Mouse (Mus musculus) olfactory bulb, adult 2 months (tissue): ENCODE measurements at regions not wholly inside any gene's neighbourhood (a gene's known extent, or its start where the extent isn't known, plus 50 kb on each side); places are given as distances from the start of the nearest gene placed in this dataset.

Experiments
- H3K27ac ChIP-seq: fragments of 200-500 bp; 2 replicates; pipeline ENCODE4 v1.5.1; 2012; ENCODE audit warnings: low read depth, low read length; ENCODE audit not compliant: insufficient read depth
- H3K4me1 ChIP-seq: fragments of 200-500 bp; 2 replicates; pipeline ENCODE4 v1.6.1; 2012; ENCODE audit warnings: low read length; ENCODE audit not compliant: control insufficient read depth, insufficient read depth
- H3K4me3 ChIP-seq: fragments of 200-500 bp; 2 replicates; pipeline ENCODE4 v1.5.1; 2012; ENCODE audit warnings: mild to moderate bottlenecking, low read depth, low read length, moderate library complexity; ENCODE audit not compliant: insufficient read depth
- CTCF ChIP-seq: fragments of 200-500 bp; IDR thresholded peaks from 2 replicates; pipeline ENCODE4 v1.5.1; 2012; ENCODE audit warnings: low read depth, mild to moderate bottlenecking, low read length, moderate library complexity; ENCODE audit not compliant: insufficient read depth
- POLR2A ChIP-seq: fragments of 200-500 bp; IDR thresholded peaks from 2 replicates; pipeline ENCODE4 v1.6.1; 2012; ENCODE audit warnings: mild to moderate bottlenecking, low read depth, low read length, moderate library complexity; ENCODE audit not compliant: insufficient read depth
- WGBS: fragments of 180-500 bp; shearing (Covaris S2); methylation state at CpG from one replicate; pipeline ENCODE4 v1.1.7; 2018; 5-methylcytosine and 5-hydroxymethylcytosine counted together

- WGBS = 94% methylated on average over 1 of the region's 1 CpGs
Observed at GRCm38 (mm10) chr7:135930091-135930490, 213.9 kb upstream of the Mki67 start.

DNA sequence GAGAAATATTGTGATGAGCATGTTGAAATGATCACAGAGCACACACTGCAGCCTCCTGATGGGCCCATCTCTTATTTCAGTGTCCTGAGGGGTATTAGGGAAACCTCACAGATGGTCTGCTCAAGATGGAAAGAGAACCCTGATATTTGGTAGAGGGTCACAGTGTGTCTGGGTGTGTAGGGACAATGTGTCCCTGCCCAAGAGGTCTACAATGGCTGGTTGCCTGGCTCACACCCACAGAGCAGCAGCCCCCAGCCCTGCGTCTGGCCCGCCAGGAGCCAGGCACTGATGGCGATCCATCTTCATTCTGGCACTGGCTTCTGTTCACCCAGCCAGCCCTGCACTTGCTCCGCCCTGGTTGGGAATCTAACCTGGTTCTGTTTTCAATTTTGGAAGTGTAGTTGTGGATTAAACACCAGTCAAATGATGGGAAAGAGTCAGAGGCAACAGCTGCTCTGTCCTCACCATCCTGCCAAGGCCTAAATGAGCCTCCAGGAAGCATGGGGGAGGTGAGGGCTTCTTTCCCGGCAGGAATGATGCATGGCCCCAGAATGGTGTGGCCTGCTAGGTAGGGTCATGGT is 216.5 kb upstream of the Mki67 start:
- 82% methylated on average over 5 of the region's 5 CpGs for WGBS
- TF ChIP-seq CTCF = no peak
- TF ChIP-seq POLR2A = no peak
- Histone ChIP-seq H3K4me3 (no peak overlapping the region), H3K4me1 (no peaks in the 10 kb centered on the region), H3K27ac (no peak overlapping the region)

More at GRCm38 (mm10) chr7:135930091-135930490, 213.9 kb upstream of the Mki67 start:
- Histone ChIP-seq H3K4me3 (no peak overlapping the region), H3K4me1 (no peaks in the 10 kb centered on the region), H3K27ac (no peak overlapping the region)
- no peak for TF ChIP-seq POLR2A
- no peak for TF ChIP-seq CTCF

DNA sequence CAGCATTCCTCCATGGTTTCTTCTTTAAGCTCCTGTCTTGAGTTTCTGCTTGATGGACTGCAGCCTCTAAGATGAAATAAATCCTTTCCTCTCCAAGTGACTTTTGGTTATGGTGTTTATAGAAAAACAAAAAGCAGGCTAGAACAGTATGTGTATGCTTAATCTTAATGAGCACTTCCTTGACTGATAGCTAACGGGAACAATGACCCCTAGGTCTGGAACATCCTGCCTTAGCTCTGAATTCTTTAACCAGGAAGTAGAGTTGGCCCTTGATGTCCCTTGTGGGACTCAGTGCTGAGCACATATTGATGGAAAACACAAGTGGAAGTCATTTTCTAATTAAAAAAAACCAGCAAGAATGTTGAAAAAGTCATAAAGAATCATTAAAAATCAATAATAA is 219.0 kb upstream of the Mki67 start:
- TF ChIP-seq POLR2A (no peak), CTCF (no peak)
- WGBS = 75% methylated on average over 1 of the region's 1 CpGs
- no peak overlapping the region for H3K4me3 ChIP-seq
- H3K27ac ChIP-seq = no peak overlapping the region
- no peaks in the 10 kb centered on the region for H3K4me1 ChIP-seq

DNA sequence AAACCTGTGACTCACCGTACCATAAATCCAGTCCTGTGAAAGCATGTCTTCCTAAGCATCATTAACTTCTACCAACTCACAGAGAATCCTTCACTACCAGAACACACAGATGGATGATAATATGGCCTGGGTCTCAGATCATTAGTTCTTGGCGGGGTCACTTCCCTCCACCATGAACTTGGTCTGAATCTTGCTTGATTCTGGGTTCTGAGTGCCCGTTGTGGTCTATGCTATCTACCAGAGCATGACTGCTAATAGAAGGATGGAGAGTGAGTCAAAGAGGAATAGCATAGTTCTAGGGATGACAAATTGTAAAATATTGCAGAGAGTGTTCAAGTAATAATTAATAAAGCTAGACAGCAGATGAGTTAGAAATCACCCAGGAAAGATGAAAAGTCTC is 221.3 kb upstream of the Mki67 start:
- H3K4me1 ChIP-seq = no peaks in the 10 kb centered on the region
- H3K27ac ChIP-seq = no peak overlapping the region
- WGBS = 96% methylated on average over 3 of the region's 3 CpGs
- TF ChIP-seq POLR2A = no peak
- no peak for TF ChIP-seq CTCF
- no peak overlapping the region for H3K4me3 ChIP-seq

DNA sequence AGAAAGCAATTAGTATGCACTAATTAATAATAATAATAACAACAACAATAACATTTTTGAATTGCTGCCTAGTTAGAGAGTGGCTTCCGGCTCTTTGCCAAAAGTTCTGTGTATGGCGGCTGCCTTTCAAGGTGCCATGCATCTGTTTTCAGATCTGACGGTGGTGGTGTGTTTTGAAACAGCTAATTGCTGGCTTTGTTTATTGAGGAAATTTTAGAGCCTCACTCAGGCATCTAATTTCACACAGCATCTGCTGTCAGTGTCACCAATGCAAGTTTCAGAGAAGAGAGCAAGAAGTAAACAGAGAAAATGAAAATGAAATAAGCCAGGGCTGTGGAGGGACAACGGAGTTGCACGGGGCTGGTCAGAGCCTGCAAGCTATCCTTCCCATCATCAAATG is 223.2 kb upstream of the Mki67 start:
- no peak overlapping the region for H3K27ac ChIP-seq

GRCm38 (mm10) chr7:135942826-135943225 is 226.7 kb upstream of the Mki67 start:
- no peak for TF ChIP-seq POLR2A
- no peak for TF ChIP-seq CTCF
- Histone ChIP-seq H3K4me3 (no peak overlapping the region), H3K4me1 (no peaks in the 10 kb centered on the region), H3K27ac (no peak overlapping the region)
- WGBS = 80% methylated on average over 2 of the region's 2 CpGs

More for the DNA sequence above, 223.2 kb upstream of the Mki67 start:
- no peak overlapping the region for H3K4me3 ChIP-seq
- TF ChIP-seq CTCF = no peak
- no peak for TF ChIP-seq POLR2A
- WGBS = 62% methylated on average over 5 of the region's 5 CpGs
- H3K4me1 ChIP-seq = no peaks in the 10 kb centered on the region

- TF ChIP-seq POLR2A (no peak), CTCF (no peak)
- WGBS = 89% methylated on average over 5 of the region's 5 CpGs
- Histone ChIP-seq H3K4me3 (no peak overlapping the region), H3K4me1 (no peaks in the 10 kb centered on the region), H3K27ac (no peak overlapping the region)
Observed at GRCm38 (mm10) chr7:135946071-135946646, 230.0 kb upstream of the Mki67 start.

GRCm38 (mm10) chr7:135961026-135961425 is 244.9 kb upstream of the Mki67 start:
- Histone ChIP-seq H3K27ac (no peak overlapping the region), H3K4me1 (0 out of 2 replicates have a peak, but pooled peaks cover 2% of the 10 kb centered on the region), H3K4me3 (no peak overlapping the region)
- TF ChIP-seq CTCF (no peak), POLR2A (no peak)
- 58% methylated on average over 8 of the region's 8 CpGs for WGBS

DNA sequence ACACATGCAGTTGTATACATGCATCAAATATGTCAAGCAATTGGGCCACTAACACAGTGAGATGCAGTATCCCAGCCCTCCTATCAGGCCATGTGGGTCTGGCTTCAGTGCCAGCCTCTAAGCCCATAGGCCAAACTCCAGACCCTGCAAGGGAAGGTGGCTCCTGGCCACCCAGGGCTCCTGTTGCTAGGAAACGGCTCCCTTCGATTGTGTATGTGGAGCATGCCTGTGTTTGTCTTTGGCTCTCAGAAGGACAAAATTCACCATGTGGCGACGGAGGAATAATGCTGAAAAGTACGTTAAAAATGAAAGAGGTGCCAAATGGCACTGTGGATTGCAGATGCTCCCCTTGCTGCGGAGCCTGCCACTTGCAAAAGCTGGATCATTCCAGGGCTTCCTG is 249.4 kb upstream of the Mki67 start:
- Histone ChIP-seq H3K27ac (no peak overlapping the region), H3K4me3 (no peak overlapping the region), H3K4me1 (peaks cover 5% of the 10 kb centered on the region; the same call in 1 of the 2 replicates)
- WGBS = 62% methylated on average over 6 of the region's 6 CpGs
- no peak for TF ChIP-seq POLR2A
- TF ChIP-seq CTCF = no peak
